Mouse (Mus musculus): ENCODE data around the gene Kazn. TPM values are rescaled to one million over a fixed set of nuclear protein-coding genes. Genes with fewer than 3 reads are reported as not detected.
A peak's percentile ranks its signal among the peaks of the same experiment; 100 is the strongest.

Kazn gene
- total RNA-seq, 2 experiments from 2014 or later = 82.9 to 90.9 TPM

DNA sequence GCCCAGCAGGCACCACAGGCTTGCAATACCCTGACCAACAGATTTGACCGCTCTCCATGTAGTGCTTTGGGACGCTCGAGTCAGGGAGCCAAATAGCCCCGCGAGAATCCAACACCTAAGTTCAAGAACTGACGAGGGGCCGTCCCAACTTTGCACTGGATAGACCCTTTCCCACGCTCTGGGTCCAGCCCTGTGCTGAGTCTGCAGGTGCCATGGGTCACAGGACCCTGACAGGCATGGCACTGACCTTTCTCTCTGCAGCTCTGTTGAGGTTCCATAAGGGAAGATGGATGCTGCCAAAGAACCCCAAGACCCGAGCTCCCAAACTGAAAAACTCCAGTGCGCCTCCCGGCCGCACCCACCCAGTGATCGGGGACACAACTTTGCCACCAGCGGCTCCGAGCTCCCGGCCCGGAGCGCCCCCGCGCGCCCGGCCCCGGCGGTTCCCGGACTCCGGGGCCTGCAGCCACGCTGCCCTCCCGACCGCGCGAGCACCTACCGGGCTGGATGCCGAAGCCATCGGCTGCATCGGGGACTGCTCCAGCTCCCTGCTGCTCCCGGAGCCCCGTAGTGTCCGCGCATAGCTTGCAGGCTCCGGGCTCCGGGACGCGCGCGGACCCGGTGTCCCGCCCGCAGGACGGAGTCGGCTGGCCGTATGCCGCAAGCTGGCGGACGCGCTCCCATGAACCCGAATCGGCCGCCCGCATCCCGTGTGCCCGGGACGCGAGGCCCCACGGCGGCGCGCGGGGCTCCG is 538 bp downstream of the Kazn start:
- intact Hi-C loops (cut with DNase I) = loop anchor here (2.0 to 5.0 kb wide), 2 partner anchors 56 to 86 kb away; no protein-coding TSS in a partner anchor
- Histone ChIP-seq H3K27ac (peak overlapping the region; percentile 16; the same call in 1 of the 2 replicates), H3K4me3 (peak overlapping the region; percentile 79)
- peak; percentile 61 to 71 for DNase-seq (ENCODE audit: extremely low spot score in 1 of 2, low spot score in 2 of 2)
- peak; percentile 53 for TF ChIP-seq CTCF (IDR thresholded peaks at IDR 0.05)

GRCm38 (mm10) chr4:142238041-142238440 is 1.2 kb downstream of the Kazn start:
- DNase-seq (ENCODE audit: extremely low spot score in 1 of 2, low spot score in 2 of 2) = no peak
- no peak for TF ChIP-seq CTCF (IDR thresholded peaks at IDR 0.05)
- Histone ChIP-seq H3K27ac (peak overlapping the region; percentile 16; the same call in 1 of the 2 replicates), H3K4me3 (peak overlapping the region; percentile 79)
- intact Hi-C loops (cut with DNase I) = loop anchor here (2.0 to 5.0 kb wide), 2 partner anchors 56 to 85 kb away; no protein-coding TSS in a partner anchor

DNA sequence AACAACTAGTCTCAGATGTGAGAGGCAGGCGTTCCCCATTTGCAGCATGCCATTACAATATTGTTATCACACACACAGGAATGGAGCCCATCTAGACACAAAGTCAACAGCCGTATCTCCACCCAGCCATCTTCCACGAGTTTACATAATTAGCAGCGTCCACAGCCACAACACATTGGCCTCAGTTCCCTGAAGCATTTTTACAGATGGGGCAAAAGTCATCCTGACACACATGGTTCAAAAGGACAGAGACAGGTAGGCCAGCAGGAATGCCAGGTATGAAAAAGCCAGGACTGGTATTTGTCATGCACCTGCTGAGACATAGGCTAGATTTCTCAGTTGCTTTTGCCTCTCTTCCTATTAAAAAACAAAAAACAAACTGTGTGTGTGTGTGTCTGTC is 2.5 kb downstream of the Kazn start:
- H3K27ac ChIP-seq = no peak overlapping the region
- no peak for DNase-seq (ENCODE audit: extremely low spot score in 1 of 2, low spot score in 2 of 2)
- no peak overlapping the region for H3K4me3 ChIP-seq
- TF ChIP-seq CTCF (IDR thresholded peaks at IDR 0.05) = no peak
- intact Hi-C loops (cut with DNase I) = loop anchor here (5.0 kb wide), 1 partner anchor 54 kb away; no protein-coding TSS in a partner anchor

DNA sequence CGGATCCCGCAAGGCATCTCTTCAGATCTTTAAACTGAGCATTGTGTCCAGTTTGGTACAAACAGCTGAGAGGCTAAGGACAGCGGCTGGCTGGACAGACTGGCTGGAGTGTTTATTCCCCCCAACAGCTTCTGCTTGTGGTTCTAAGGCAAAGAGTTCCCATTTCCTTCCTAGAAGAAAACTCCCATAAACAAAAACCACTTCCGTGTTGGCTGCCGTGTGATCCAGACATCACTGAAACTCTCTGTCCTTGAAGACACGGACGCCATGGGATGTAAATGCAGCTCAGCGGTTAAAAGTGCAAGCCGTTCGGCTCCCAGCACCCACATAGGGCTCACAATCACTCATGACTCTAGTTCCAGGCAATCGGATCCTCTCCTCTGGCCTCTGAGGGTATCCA is 3.8 kb downstream of the Kazn start:
- intact Hi-C loops (cut with DNase I) = loop anchor here (5.0 kb wide), 1 partner anchor 53 kb away; no protein-coding TSS in a partner anchor
- no peak for DNase-seq (ENCODE audit: extremely low spot score in 1 of 2, low spot score in 2 of 2)
- H3K4me3 ChIP-seq = no peak overlapping the region
- 0 out of 2 replicates have a peak overlapping the region, but pooled peaks have one; percentile 15 for H3K27ac ChIP-seq
- TF ChIP-seq CTCF (IDR thresholded peaks at IDR 0.05) = no peak

DNA sequence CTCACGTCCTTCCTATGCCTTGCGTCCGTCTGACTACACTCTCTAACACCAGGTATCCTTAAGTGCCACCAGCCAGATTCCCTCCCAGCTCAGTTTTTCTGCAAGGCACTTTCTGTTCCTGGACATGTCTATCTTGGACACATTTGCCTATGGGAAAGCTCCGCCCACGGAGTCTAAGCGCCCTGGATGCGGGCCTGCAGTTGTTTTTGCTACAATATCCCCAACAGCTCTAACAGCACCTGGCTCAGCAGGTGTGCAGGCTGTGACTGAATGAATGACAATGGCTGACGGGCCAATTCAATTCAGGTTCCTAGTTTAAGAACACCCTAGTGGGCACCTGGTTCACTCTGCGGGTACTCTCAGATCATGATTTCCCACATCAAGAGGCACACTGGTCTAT is 4.4 kb downstream of the Kazn start:
- intact Hi-C loops (cut with DNase I) = loop anchor here (5.0 kb wide), 1 partner anchor 53 kb away; no protein-coding TSS in a partner anchor
- no peak overlapping the region for H3K27ac ChIP-seq
- H3K4me3 ChIP-seq = no peak overlapping the region
- no peak for TF ChIP-seq CTCF (IDR thresholded peaks at IDR 0.05)
- DNase-seq (ENCODE audit: extremely low spot score in 1 of 2, low spot score in 2 of 2) = no peak

- Histone ChIP-seq H3K27ac (no peak overlapping the region), H3K4me3 (no peak overlapping the region)
- DNase-seq (ENCODE audit: extremely low spot score in 1 of 2, low spot score in 2 of 2) = no peak
- no peak for TF ChIP-seq CTCF (IDR thresholded peaks at IDR 0.05)
- intact Hi-C loops (cut with DNase I) = no loop called here
These were observed 10.2 kb downstream of the Kazn start for GRCm38 (mm10) chr4:142228821-142229575.

DNA sequence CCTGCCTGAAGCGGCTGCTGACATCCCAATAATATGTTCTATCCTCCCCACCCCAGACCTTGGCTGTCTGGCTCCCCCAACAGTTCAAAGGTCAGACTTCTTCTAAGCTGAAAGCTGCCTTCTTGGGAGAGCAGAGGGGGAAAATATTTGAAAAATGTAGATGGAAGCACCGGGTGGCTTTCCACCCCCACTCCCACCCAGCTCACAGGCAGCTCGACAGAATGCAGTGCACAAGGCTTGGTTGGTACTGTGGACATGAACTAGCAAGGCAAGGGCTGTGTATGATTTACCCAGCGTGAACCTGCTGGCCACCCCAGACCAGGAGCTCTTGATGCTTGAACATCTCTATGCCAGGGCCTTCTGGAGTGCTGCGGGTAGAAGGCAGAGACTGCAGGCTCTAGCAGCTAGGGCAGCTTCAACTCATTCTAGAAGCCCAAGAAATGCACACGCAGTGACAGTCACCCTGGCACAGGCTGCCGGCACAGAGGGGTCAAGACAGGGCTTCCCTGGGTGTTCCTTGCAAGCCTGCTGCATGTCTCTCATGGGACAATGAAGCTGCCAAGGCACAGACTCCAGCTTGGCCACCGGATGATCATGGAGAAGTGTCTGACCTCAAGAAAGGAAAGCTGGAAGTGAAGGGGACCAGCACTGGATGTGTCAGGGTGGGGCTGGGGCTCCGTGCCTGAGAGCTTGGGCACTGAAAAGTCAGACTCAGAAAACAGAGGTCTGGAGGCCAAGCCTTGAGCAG is 15.1 kb downstream of the Kazn start:
- TF ChIP-seq CTCF (IDR thresholded peaks at IDR 0.05) = no peak
- Histone ChIP-seq H3K4me3 (no peak overlapping the region), H3K27ac (no peak overlapping the region)
- intact Hi-C loops (cut with DNase I) = no loop called here
- DNase-seq (ENCODE audit: extremely low spot score in 1 of 2, low spot score in 2 of 2) = no peak

DNA sequence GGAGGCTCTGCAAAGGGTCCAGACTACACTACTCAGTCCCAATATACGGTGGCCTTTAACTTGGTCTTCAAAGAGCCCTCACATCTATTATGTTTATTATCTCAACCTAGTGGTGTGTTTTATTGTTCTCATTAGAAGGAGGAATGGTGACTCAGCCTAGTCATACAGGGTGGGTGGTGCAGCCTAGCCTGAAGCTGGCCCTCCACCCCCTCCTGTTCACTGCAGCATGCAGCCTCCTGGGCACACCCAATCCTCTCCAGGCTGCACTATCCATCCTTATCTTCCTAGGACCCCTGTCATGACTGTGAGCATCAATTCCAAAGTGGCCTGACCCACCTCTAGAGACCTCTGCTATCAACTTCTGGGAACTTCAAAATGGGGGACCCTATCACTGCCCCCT is 16.8 kb downstream of the Kazn start:
- intact Hi-C loops (cut with DNase I) = no loop called here
- no peak for TF ChIP-seq CTCF (IDR thresholded peaks at IDR 0.05)
- H3K27ac ChIP-seq = no peak overlapping the region
- H3K4me3 ChIP-seq = no peak overlapping the region
- no peak for DNase-seq (ENCODE audit: extremely low spot score in 1 of 2, low spot score in 2 of 2)

GRCm38 (mm10) chr4:142221757-142222072 is 17.5 kb downstream of the Kazn start:
- H3K4me3 ChIP-seq = no peak overlapping the region
- no peak for DNase-seq (ENCODE audit: extremely low spot score in 1 of 2, low spot score in 2 of 2)
- H3K27ac ChIP-seq = no peak overlapping the region
- TF ChIP-seq CTCF (IDR thresholded peaks at IDR 0.05) = no peak
- intact Hi-C loops (cut with DNase I) = no loop called here

DNA sequence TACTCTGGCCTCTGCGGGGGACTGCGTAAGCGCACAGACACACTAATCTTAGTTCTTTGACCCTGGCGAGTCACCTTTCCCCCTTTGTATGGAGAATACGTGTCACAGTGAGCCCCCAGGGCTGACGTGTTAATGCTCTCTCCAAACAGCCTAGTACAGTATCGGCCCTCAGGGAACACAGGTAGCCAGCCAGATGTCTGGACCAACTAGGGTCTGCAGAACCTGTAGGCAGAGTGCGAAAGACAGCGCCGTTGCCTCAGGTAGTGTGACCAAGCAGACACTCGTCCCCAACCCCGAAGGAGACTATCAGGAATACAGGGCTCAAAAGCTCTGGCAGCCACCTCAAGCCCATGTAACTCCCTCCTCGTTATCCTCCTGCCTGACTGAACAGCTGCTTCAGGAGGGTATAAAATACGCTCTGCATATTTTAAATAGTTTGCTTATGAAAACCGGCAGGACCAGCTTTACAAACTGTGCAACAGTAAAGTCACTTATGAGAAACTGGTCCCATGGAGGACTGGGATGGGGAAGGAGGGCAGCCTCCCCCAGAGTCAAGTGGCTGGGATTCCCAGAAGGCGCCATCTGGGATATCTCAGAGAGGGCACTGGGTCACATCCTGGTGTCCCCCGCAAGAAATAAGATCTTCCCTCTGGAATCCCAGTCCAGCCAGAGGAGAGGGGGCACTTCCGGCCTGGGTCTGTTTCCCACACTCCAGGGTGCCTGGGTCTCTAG is 18.0 kb downstream of the Kazn start:
- no peak overlapping the region for H3K4me3 ChIP-seq
- intact Hi-C loops (cut with DNase I) = no loop called here
- H3K27ac ChIP-seq = no peak overlapping the region
- no peak for TF ChIP-seq CTCF (IDR thresholded peaks at IDR 0.05)
- DNase-seq (ENCODE audit: extremely low spot score in 1 of 2, low spot score in 2 of 2) = no peak

DNA sequence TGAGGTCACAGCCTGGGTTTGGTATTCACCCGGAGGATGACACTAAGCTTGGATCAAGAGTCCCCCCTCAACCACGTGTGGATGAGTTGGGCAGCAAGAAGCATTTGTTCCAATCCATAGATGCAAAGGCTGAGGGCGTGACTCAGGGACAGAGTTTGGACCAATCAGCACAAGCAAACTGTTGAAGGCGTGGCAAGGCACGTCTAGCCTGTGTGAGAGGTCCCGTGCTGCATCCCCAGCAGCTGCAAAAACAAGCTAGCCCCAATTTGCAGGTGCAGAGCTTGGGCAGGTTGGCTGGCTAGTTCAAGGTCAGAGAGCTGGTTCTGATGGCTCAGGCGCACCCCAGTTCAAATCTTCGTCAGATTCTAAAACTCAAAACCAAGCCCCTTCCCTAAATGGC is 20.2 kb downstream of the Kazn start:
- Histone ChIP-seq H3K4me3 (no peak overlapping the region), H3K27ac (no peak overlapping the region)
- no peak for DNase-seq (ENCODE audit: extremely low spot score in 1 of 2, low spot score in 2 of 2)
- intact Hi-C loops (cut with DNase I) = no loop called here
- TF ChIP-seq CTCF (IDR thresholded peaks at IDR 0.05) = no peak
